Mouse (Mus musculus): Measurements from ENCODE around the gene Khnyn.

- TF ChIP-seq CTCF (IDR thresholded peaks at IDR 0.05; ENCODE audit: extremely low read depth, insufficient read length, insufficient replicate concordance, low read depth, low read length): no peak
- TF ChIP-seq POLR2A (IDR thresholded peaks at IDR 0.05; ENCODE audit: low read depth, low read length): no peak
These were observed 2.0 kb downstream of the Khnyn start for GRCm38 (mm10) chr14:55886571-55887382.

All from small intestine, adult 2 months (tissue).